Mouse (Mus musculus) limb, embryonic 14.5 days (tissue): ENCODE measurements around the gene Acvr1b. TPM values are rescaled to one million over a fixed set of nuclear protein-coding genes. Genes with fewer than 3 reads are reported as not detected.

ENCODE experiments used
- ATAC-seq: fragments of 200-750 bp; cut with Nextera tagmentation; 2 replicates; pipeline ENCODE4 v1.8.0; 2017; ENCODE audit warnings: low read depth, moderate number of reproducible peaks, moderate TSS enrichment; ENCODE audit not compliant: low FRiP score
- DNase-seq: peaks from one replicate; pipeline ENCODE4 v3.0.0-alpha.2; 2015; ENCODE audit warnings: low spot score
- H3K27ac ChIP-seq: fragments of 300-500 bp; sonication (generic); replicated peaks from 2 replicates; pipeline ENCODE4 v1.5.1; 2014; ENCODE audit warnings: low read depth, mild to moderate bottlenecking, low read length, moderate library complexity, mixed read lengths
- H3K27me3 ChIP-seq: fragments of 300-500 bp; sonication (generic); 2 replicates; pipeline ENCODE4 v1.6.1; 2014; ENCODE audit warnings: low read length, mixed read lengths; ENCODE audit not compliant: control insufficient read depth, insufficient read depth
- H3K36me3 ChIP-seq: fragments of 300-500 bp; sonication (generic); 2 replicates; pipeline ENCODE4 v1.6.1; 2014; ENCODE audit warnings: mild to moderate bottlenecking, low read length, moderate library complexity, mixed read lengths; ENCODE audit not compliant: control insufficient read depth, insufficient read depth
- H3K4me1 ChIP-seq: fragments of 300-500 bp; sonication (generic); 2 replicates; pipeline ENCODE4 v1.6.1; 2014; ENCODE audit warnings: antibody characterized with exemption, low read length, mixed read lengths; ENCODE audit not compliant: control insufficient read depth, insufficient read depth
- H3K4me2 ChIP-seq: fragments of 300-500 bp; sonication (generic); replicated peaks from 2 replicates; pipeline ENCODE4 v1.6.1; 2014; ENCODE audit warnings: low read depth, mild to moderate bottlenecking, low read length, moderate library complexity; ENCODE audit not compliant: severe bottlenecking
- H3K4me3 ChIP-seq: fragments of 300-500 bp; sonication (generic); replicated peaks from 2 replicates; pipeline ENCODE4 v1.5.1; 2014; ENCODE audit warnings: low read length
- H3K9ac ChIP-seq: fragments of 300-500 bp; sonication (generic); 2 replicates; pipeline ENCODE4 v1.6.1; 2014; ENCODE audit warnings: mild to moderate bottlenecking, low read depth, low read length, moderate library complexity; ENCODE audit not compliant: severe bottlenecking
- H3K9me3 ChIP-seq: fragments of 300-500 bp; sonication (generic); 2 replicates; pipeline ENCODE4 v1.6.1; 2016; ENCODE audit warnings: low read length; ENCODE audit not compliant: control insufficient read depth
- POLR2A ChIP-seq: fragments of 200-500 bp; IDR thresholded peaks from 2 replicates; pipeline ENCODE4 v1.8.0; 2012; ENCODE audit warnings: inconsistent platforms, mild to moderate bottlenecking, moderate library complexity, borderline replicate concordance; ENCODE audit not compliant: insufficient read depth, insufficient read length; ENCODE audit errors: extremely low read depth
- WGBS: fragments of 180-500 bp; shearing (Covaris S2); extraction: QIAGEN DNeasy Blood & Tissue Kit; methylation state at CpG from one replicate; pipeline ENCODE4 v1.1.7; 2014; 5-methylcytosine and 5-hydroxymethylcytosine counted together
- polyA plus RNA-seq, 2 experiments: library from polyadenylated mRNA; depleted of rRNA in 1 of 2; stranded (reverse) in 1 of 2; unstranded in 1 of 2; fragments of >200 nt; fragmentation: Nextera tagmentation in 1 of 2; extraction: Ambion mirVana in 1 of 2; gene quantifications; 2 replicates each; pipeline versions ENCODE4 v1.2.1 to v1.2.3; 2012 to 2014

The Acvr1b gene
- polyA plus RNA-seq, 2 experiments, result 12.3 to 27.2 TPM

- no peak for TF ChIP-seq POLR2A
- H3K36me3 ChIP-seq, result no peaks in the 10 kb centered on the region
- WGBS, result 7% methylated on average over 22 of the region's 28 CpGs
- DNase-seq, result no peak
- H3K4me3 ChIP-seq, result peak overlapping the region; percentile 23
- H3K4me2 ChIP-seq, result peak overlapping the region; percentile 43
- H3K27me3 ChIP-seq, result no peaks in the 10 kb centered on the region
- peaks cover 17% of the 10 kb centered on the region for H3K4me1 ChIP-seq
- no peak overlapping the region for H3K27ac ChIP-seq
- no peaks in the 10 kb centered on the region for H3K9me3 ChIP-seq
- ATAC-seq, result peak; percentile 10; the same call in 1 of the 2 replicates
- peak overlapping the region; percentile 41 for H3K9ac ChIP-seq
Observed at GRCm38 (mm10) chr15:101238885-101239511, 65.1 kb downstream of the Acvr1b start.

GRCm38 (mm10) chr15:101239821-101240220, 66.0 kb downstream of the Acvr1b start:
- Histone ChIP-seq H3K4me2 (no peak overlapping the region), H3K27me3 (no peaks in the 10 kb centered on the region), H3K4me1 (peaks cover 16% of the 10 kb centered on the region), H3K36me3 (no peaks in the 10 kb centered on the region), H3K9ac (no peak overlapping the region), H3K4me3 (no peak overlapping the region), H3K9me3 (no peaks in the 10 kb centered on the region), H3K27ac (no peak overlapping the region)
- ATAC-seq (no peak), DNase-seq (no peak)
- 71% methylated on average over 8 of the region's 8 CpGs for WGBS
- no peak for TF ChIP-seq POLR2A

- H3K27ac ChIP-seq, result 0 out of 2 replicates have a peak overlapping the region, but pooled peaks have one; percentile 13
- DNase-seq, result peak; percentile 87
- H3K36me3 ChIP-seq, result no peaks in the 10 kb centered on the region
- no peaks in the 10 kb centered on the region for H3K27me3 ChIP-seq
- H3K4me2 ChIP-seq, result peak overlapping the region; percentile 38
- TF ChIP-seq POLR2A, result no peak
- H3K4me3 ChIP-seq, result peak overlapping the region; percentile 7; the same call in 1 of the 2 replicates
- no peaks in the 10 kb centered on the region for H3K9me3 ChIP-seq
- H3K4me1 ChIP-seq, result peaks cover 14% of the 10 kb centered on the region
- ATAC-seq, result peak; percentile 31; the same call in 1 of the 2 replicates
- H3K9ac ChIP-seq, result no peak overlapping the region
- 11% methylated on average over 10 of the region's 10 CpGs for WGBS
Observed at GRCm38 (mm10) chr15:101240799-101241204, 66.9 kb downstream of the Acvr1b start.

DNA sequence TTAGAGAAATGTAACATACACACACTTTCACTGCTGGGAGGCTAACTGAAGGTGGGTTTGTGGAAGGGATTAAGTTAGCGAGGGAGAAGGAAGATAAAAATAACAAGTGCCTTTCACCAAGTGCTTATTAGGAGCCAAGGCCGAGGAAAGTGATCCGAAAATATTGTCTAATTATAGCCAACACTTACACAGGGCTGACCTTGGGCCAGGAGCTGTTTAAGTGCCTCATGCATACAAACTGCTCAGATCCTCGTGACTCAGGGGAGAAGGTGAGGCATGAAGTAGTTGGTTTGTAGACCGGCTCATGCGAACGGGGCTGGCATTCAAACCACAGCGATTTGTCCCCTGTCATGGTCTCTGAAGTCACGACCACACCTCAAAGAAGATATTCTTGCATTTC, 67.4 kb downstream of the Acvr1b start:
- no peak for DNase-seq
- Histone ChIP-seq H3K4me2 (peak overlapping the region; percentile 38), H3K36me3 (no peaks in the 10 kb centered on the region), H3K27ac (no peak overlapping the region), H3K4me3 (no peak overlapping the region), H3K9ac (no peak overlapping the region), H3K4me1 (peaks cover 13% of the 10 kb centered on the region), H3K9me3 (no peaks in the 10 kb centered on the region), H3K27me3 (no peaks in the 10 kb centered on the region)
- ATAC-seq, result no peak
- 52% methylated on average over 9 of the region's 9 CpGs for WGBS
- no peak for TF ChIP-seq POLR2A

- ATAC-seq (no peak), DNase-seq (no peak)
- no peak overlapping the region for H3K4me3 ChIP-seq
- H3K27ac ChIP-seq, result no peak overlapping the region
- WGBS, result 69% methylated on average over 9 of the region's 9 CpGs
- no peaks in the 10 kb centered on the region for H3K27me3 ChIP-seq
- no peaks in the 10 kb centered on the region for H3K9me3 ChIP-seq
- H3K4me2 ChIP-seq, result no peak overlapping the region
- H3K36me3 ChIP-seq, result no peaks in the 10 kb centered on the region
- no peak for TF ChIP-seq POLR2A
- H3K9ac ChIP-seq, result no peak overlapping the region
- H3K4me1 ChIP-seq, result peaks cover 13% of the 10 kb centered on the region
Observed at GRCm38 (mm10) chr15:101241853-101242252, 68.0 kb downstream of the Acvr1b start.

- H3K36me3 ChIP-seq, result no peaks in the 10 kb centered on the region
- no peaks in the 10 kb centered on the region for H3K9me3 ChIP-seq
- no peak overlapping the region for H3K27ac ChIP-seq
- WGBS, result 15% methylated on average over 8 of the region's 8 CpGs
- DNase-seq, result no peak
- no peak overlapping the region for H3K4me2 ChIP-seq
- no peak overlapping the region for H3K9ac ChIP-seq
- TF ChIP-seq POLR2A, result no peak
- H3K27me3 ChIP-seq, result no peaks in the 10 kb centered on the region
- no peak overlapping the region for H3K4me3 ChIP-seq
- no peak for ATAC-seq
- peaks cover 19% of the 10 kb centered on the region for H3K4me1 ChIP-seq
Observed at GRCm38 (mm10) chr15:101242645-101243044, 68.8 kb downstream of the Acvr1b start.
